Mouse (Mus musculus) hindbrain, embryonic 12.5 days (tissue): ENCODE results near the gene BB287469. TPM values are rescaled to one million over a fixed set of nuclear protein-coding genes. Genes with fewer than 3 reads are reported as not detected.
"Not testable (repeated sequence)": the region's sequence is repeated elsewhere in the genome, so short reads cannot be mapped to it uniquely, and the experiment has no call there.

Source experiments
- ATAC-seq: fragments of 200-750 bp; cut with Nextera tagmentation; 2 replicates; pipeline ENCODE4 v1.8.0; 2017; ENCODE audit warnings: moderate TSS enrichment; ENCODE audit not compliant: low FRiP score
- H3K27ac ChIP-seq: fragments of 300-500 bp; sonication (generic); 2 replicates; pipeline ENCODE4 v1.5.1; 2016; ENCODE audit warnings: mild to moderate bottlenecking
- H3K27me3 ChIP-seq: fragments of 300-500 bp; sonication (generic); 2 replicates; pipeline ENCODE4 v1.6.1; 2016; ENCODE audit warnings: mild to moderate bottlenecking
- H3K36me3 ChIP-seq: fragments of 300-500 bp; sonication (generic); 2 replicates; pipeline ENCODE4 v1.6.1; 2016; ENCODE audit warnings: mild to moderate bottlenecking
- H3K4me1 ChIP-seq: fragments of 300-500 bp; sonication (generic); 2 replicates; pipeline ENCODE4 v1.6.1; 2016
- H3K4me2 ChIP-seq: fragments of 300-500 bp; sonication (generic); replicated peaks from 2 replicates; pipeline ENCODE4 v1.6.1; 2016; ENCODE audit warnings: mild to moderate bottlenecking
- H3K4me3 ChIP-seq: fragments of 300-500 bp; sonication (generic); 2 replicates; pipeline ENCODE4 v1.5.1; 2016; ENCODE audit warnings: mild to moderate bottlenecking
- H3K9ac ChIP-seq: fragments of 300-500 bp; sonication (generic); 2 replicates; pipeline ENCODE4 v1.6.1; 2016; ENCODE audit warnings: mild to moderate bottlenecking, moderate library complexity
- H3K9me3 ChIP-seq: fragments of 300-500 bp; sonication (generic); replicated peaks from 2 replicates; pipeline ENCODE4 v1.6.1; 2016; ENCODE audit warnings: mild to moderate bottlenecking
- WGBS: fragments of 180-500 bp; shearing (Covaris S2); methylation state at CpG from one replicate; pipeline ENCODE4 v1.1.7; 2016; 5-methylcytosine and 5-hydroxymethylcytosine counted together
- polyA plus RNA-seq: library from polyadenylated mRNA; unstranded; fragments of >200 nt; fragmentation: Nextera tagmentation; extraction: Ambion mirVana; gene quantifications from 2 replicates; pipeline ENCODE4 v1.2.1, GENCODE M21; 2016

The BB287469 gene
- not detected in 2 replicates for polyA plus RNA-seq

- 81% methylated on average over 3 of the region's 6 CpGs for WGBS
- not testable (repeated sequence) for H3K4me2 ChIP-seq, H3K27me3 ChIP-seq, H3K4me1 ChIP-seq, H3K9ac ChIP-seq, H3K4me3 ChIP-seq, H3K27ac ChIP-seq, ATAC-seq, H3K9me3 ChIP-seq, H3K36me3 ChIP-seq
Observed at GRCm38 (mm10) chr12:87816277-87816676, at the start of gene BB287469. Gene BB287469 (plus strand): TSS chr12:87816577.

GRCm38 (mm10) chr12:87775655-87776054, 40.7 kb upstream of the BB287469 start, which contains the start of gene Gm21319:
Gene Gm21319 (minus strand): TSS chr12:87775755.
- H3K4me1 ChIP-seq, ATAC-seq, H3K27ac ChIP-seq, H3K4me2 ChIP-seq, H3K9ac ChIP-seq, H3K4me3 ChIP-seq, H3K27me3 ChIP-seq, H3K36me3 ChIP-seq, H3K9me3 ChIP-seq: not testable (repeated sequence)
- 83% methylated on average over 4 of the region's 4 CpGs for WGBS

GRCm38 (mm10) chr12:87795212-87795611, 21.2 kb upstream of the BB287469 start, which contains the start of gene Gm21936:
Gene Gm21936 (plus strand): TSS chr12:87795512.
- H3K36me3 ChIP-seq, H3K4me2 ChIP-seq, H3K4me1 ChIP-seq, H3K4me3 ChIP-seq, ATAC-seq, H3K9ac ChIP-seq, H3K27ac ChIP-seq, H3K9me3 ChIP-seq, H3K27me3 ChIP-seq: not testable (repeated sequence)
- WGBS = 93% methylated on average over 1 of the region's 1 CpGs

GRCm38 (mm10) chr12:87797971-87798370, 18.4 kb upstream of the BB287469 start:
- ATAC-seq, H3K4me1 ChIP-seq, H3K9ac ChIP-seq, H3K27ac ChIP-seq, H3K9me3 ChIP-seq, H3K4me2 ChIP-seq, H3K27me3 ChIP-seq, H3K4me3 ChIP-seq, H3K36me3 ChIP-seq: not testable (repeated sequence)
- WGBS = 92% methylated on average over 5 of the region's 5 CpGs

GRCm38 (mm10) chr12:87842239-87842638, 25.9 kb downstream of the BB287469 start, which contains the start of gene Gm2001:
Gene Gm2001 (minus strand): TSS chr12:87842339.
- H3K9me3 ChIP-seq, H3K4me1 ChIP-seq, H3K36me3 ChIP-seq, H3K4me3 ChIP-seq, H3K4me2 ChIP-seq, ATAC-seq, H3K27ac ChIP-seq, H3K27me3 ChIP-seq, H3K9ac ChIP-seq: not testable (repeated sequence)
- 83% methylated on average over 2 of the region's 2 CpGs for WGBS

GRCm38 (mm10) chr12:87850657-87851056, 34.3 kb downstream of the BB287469 start:
- H3K4me3 ChIP-seq, H3K4me1 ChIP-seq, H3K4me2 ChIP-seq, ATAC-seq, H3K9ac ChIP-seq, H3K9me3 ChIP-seq, H3K36me3 ChIP-seq, H3K27me3 ChIP-seq, H3K27ac ChIP-seq: not testable (repeated sequence)
- WGBS = no CpG with 5 or more reads among the region's 2 CpGs

GRCm38 (mm10) chr12:87856067-87856466, 39.7 kb downstream of the BB287469 start:
- H3K27me3 ChIP-seq, H3K36me3 ChIP-seq, H3K27ac ChIP-seq, H3K4me2 ChIP-seq, H3K9ac ChIP-seq, H3K4me1 ChIP-seq, H3K9me3 ChIP-seq, H3K4me3 ChIP-seq, ATAC-seq: not testable (repeated sequence)
- WGBS = 85% methylated on average over 1 of the region's 1 CpGs

- peaks cover 15% of the 10 kb centered on the region for H3K9me3 ChIP-seq
- WGBS = 84% methylated on average over 23 of the region's 23 CpGs
- not testable (repeated sequence) for H3K4me2 ChIP-seq, H3K9ac ChIP-seq, ATAC-seq, H3K27me3 ChIP-seq, H3K27ac ChIP-seq, H3K36me3 ChIP-seq, H3K4me3 ChIP-seq, H3K4me1 ChIP-seq
Observed at GRCm38 (mm10) chr12:87861740-87862692, 45.6 kb downstream of the BB287469 start.

- ATAC-seq = peak; percentile 29; the same call in 1 of the 2 replicates
- 94% methylated on average over 10 of the region's 11 CpGs for WGBS
- H3K9me3 ChIP-seq = peaks cover 15% of the 10 kb centered on the region
- H3K4me1 ChIP-seq, H3K27ac ChIP-seq, H3K36me3 ChIP-seq, H3K9ac ChIP-seq, H3K27me3 ChIP-seq, H3K4me2 ChIP-seq, H3K4me3 ChIP-seq: not testable (repeated sequence)
Observed at GRCm38 (mm10) chr12:87863638-87864037, 47.3 kb downstream of the BB287469 start.

- H3K9me3 ChIP-seq = peaks cover 15% of the 10 kb centered on the region
- ATAC-seq = not testable (repeated sequence)
Observed at GRCm38 (mm10) chr12:87864048-87864447, 47.7 kb downstream of the BB287469 start.

More at GRCm38 (mm10) chr12:87864048-87864447, 47.7 kb downstream of the BB287469 start:
- H3K4me2 ChIP-seq, H3K9ac ChIP-seq, H3K27me3 ChIP-seq, H3K4me3 ChIP-seq, H3K36me3 ChIP-seq, H3K4me1 ChIP-seq, H3K27ac ChIP-seq: not testable (repeated sequence)
- 82% methylated on average over 2 of the region's 2 CpGs for WGBS
